Mouse (Mus musculus): ENCODE measurements around the gene Olfr884.

The Olfr884 gene

DNA sequence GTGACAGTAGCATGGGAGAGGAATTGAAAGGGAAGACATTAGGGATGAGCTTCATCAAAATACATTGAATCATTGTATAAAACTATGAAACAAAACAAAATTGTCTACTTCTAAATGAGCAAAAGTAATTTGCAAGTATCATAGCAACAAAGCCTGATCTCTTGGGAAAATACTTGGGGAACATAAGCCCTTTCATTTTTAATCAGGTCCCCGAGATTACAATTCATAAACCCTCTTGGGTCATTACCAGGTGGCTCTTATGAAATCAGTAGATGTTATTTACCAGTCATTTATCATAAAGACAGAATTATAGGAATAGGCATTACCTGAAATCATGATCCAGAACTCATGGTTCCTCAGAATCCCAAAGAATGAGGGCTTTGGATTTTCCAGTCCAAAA, at the start of gene Olfr884:
Gene Olfr884, plus strand, starts transcription at position 301 of the 400 bp plus-strand sequence.
- DNase-seq: no peak

DNA sequence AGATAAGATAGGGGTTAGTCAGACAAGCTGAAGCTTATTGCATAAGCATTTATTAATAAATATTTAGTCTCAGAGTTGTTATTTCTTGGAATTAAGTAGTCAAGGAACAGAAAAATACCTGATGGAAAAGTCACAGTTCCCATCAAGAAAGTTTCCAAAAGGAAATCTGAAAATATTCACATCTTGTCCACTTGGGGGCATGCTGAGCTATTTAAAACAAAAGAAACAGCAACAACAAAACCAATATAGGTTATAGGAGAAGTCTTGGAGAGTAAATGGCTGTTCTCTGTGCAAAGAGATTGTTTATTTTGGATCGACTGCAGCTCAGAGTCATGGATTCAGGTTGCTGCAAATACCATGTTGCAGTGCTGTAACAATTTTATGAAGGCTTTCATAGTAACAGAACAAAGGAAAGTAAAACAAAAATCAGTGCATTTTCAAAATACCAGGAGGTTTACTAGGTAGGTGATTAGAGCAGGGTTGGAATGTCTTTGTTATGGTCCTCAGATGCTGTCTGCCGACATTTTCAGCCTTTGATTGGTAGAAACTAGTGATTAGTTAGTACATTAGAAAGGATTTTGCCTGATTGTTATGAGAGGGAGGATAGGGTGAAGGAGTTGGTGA, 47.7 kb upstream of the Olfr884 start:
- no peak for DNase-seq

DNA sequence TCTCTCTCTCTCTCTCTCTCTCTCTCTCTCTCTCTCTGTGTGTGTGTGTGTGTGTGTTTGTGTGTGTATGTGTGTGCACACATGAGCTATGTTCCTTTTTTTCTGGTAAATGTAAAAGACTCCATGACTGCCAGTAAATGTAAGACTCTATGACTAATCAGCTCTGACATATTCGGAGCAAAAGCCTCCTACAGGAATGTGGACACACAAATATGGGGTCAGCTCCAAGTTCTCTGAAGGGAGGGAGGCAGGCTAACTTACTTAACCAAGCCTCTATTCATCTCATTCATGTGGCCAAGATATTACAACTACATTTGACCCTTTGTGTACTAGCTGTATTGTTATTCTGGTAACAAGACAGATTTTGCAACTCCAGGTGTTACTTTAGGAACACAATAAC, 46.3 kb upstream of the Olfr884 start:
- no peak for DNase-seq

DNA sequence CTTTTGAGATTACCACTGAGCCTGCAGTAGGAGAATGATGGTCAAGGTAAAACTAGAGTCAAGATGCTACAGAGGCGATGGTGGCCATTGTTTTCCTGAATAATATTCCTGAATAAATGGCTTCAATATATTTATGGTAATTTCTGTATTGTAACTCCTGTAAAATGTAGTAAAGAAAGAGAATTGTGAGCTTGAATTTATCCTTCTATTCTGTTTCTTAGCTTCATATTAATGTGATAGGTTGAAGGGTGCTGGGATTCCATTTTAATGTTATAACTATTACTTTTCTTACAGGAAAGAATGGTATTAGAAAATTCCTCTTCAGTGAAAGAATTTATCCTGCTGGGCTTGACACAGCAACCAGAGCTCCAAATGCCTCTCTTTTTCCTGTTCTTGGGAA, 20.8 kb upstream of the Olfr884 start, which contains the start of gene Olfr883:
Gene Olfr883, plus strand, starts transcription at position 301 of the 400 bp plus-strand sequence.
- no peak for DNase-seq

DNA sequence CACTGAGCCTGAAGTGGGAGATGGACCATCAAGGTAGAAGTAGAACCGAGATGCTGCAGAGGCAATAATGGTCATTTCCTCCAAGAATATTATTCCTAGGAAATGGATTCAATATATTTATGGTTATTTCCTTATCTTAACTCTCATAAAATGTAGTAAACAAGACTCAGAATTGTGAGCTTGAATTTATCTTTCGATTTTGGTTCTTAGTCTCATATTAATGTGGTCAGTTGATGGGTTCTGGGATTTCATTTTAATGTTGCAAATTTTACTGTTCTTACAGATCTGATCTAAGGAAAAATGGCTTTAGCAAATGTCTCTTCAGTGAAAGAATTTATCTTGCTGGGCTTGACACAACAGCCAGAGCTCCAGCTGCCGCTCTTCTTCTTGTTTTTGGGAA, 14.7 kb downstream of the Olfr884 start, which contains the start of gene Olfr885:
Gene Olfr885, plus strand, starts transcription at position 301 of the 400 bp plus-strand sequence.
- DNase-seq: no peak

DNA sequence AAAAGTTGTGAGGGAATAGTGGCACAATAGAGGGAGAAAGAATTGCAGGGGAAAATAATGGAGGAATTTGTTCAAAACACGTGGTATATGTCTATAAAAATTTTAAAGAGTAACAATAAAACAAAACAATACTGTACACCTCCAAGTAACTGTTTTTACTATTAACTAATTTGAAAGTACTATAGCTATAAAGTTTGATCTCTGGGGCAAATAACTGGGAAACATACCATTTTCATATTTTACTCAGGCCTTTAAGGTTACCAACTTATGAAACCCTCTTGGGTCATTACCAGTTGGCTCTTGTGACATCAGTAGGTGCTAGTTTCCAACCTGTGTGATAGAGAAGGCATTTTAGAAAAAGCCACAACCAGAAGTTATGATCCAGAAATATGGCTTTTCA, 37.4 kb downstream of the Olfr884 start, which contains the start of gene Olfr887:
Gene Olfr887, plus strand, starts transcription at position 301 of the 400 bp plus-strand sequence.
- DNase-seq: no peak

All from heart, adult 11 months (tissue).